Mouse (Mus musculus) neural tube, embryonic 14.5 days (tissue): ENCODE results near the gene Wdr59. TPM values are rescaled to one million over a fixed set of nuclear protein-coding genes. Genes with fewer than 3 reads are reported as not detected.
"Not testable (repeated sequence)": the region's sequence is repeated elsewhere in the genome, so short reads cannot be mapped to it uniquely, and the experiment has no call there.

ENCODE experiments used
- ATAC-seq: fragments of 200-750 bp; cut with Nextera tagmentation; 2 replicates; pipeline ENCODE4 v1.8.0; 2017; ENCODE audit warnings: low read depth, mild to moderate bottlenecking, moderate TSS enrichment, moderate library complexity
- H3K27ac ChIP-seq: fragments of 300-500 bp; sonication (generic); 2 replicates; pipeline ENCODE4 v1.5.1; 2014; ENCODE audit warnings: low read depth, mild to moderate bottlenecking, control low read depth, low read length, moderate library complexity, mixed read lengths
- H3K27me3 ChIP-seq: fragments of 300-500 bp; sonication (generic); 2 replicates; pipeline ENCODE4 v1.6.1; 2014; ENCODE audit warnings: low read length; ENCODE audit not compliant: control insufficient read depth, insufficient read depth
- H3K36me3 ChIP-seq: fragments of 300-500 bp; sonication (generic); 2 replicates; pipeline ENCODE4 v1.6.1; 2014; ENCODE audit warnings: low read length, mixed read lengths; ENCODE audit not compliant: control insufficient read depth, insufficient read depth
- H3K4me1 ChIP-seq: fragments of 300-500 bp; sonication (generic); 2 replicates; pipeline ENCODE4 v1.6.1; 2014; ENCODE audit warnings: low read length; ENCODE audit not compliant: control insufficient read depth, insufficient read depth
- H3K4me2 ChIP-seq: fragments of 300-500 bp; sonication (generic); 2 replicates; pipeline ENCODE4 v1.6.1; 2014; ENCODE audit warnings: mild to moderate bottlenecking, low read depth, low read length, control low read depth
- H3K4me3 ChIP-seq: fragments of 300-500 bp; sonication (generic); 2 replicates; pipeline ENCODE4 v1.5.1; 2014; ENCODE audit warnings: low read depth, low read length, control low read depth, mixed read lengths
- H3K9ac ChIP-seq: fragments of 300-500 bp; sonication (generic); replicated peaks from 2 replicates; pipeline ENCODE4 v1.6.1; 2014; ENCODE audit warnings: low read depth, mild to moderate bottlenecking, control low read depth, low read length, mixed read lengths
- H3K9me3 ChIP-seq: fragments of 300-500 bp; sonication (generic); 2 replicates; pipeline ENCODE4 v1.6.1; 2016; ENCODE audit warnings: low read length; ENCODE audit not compliant: control insufficient read depth
- WGBS: fragments of 180-500 bp; shearing (Covaris S2); extraction: QIAGEN DNeasy Blood & Tissue Kit; methylation state at CpG from one replicate; pipeline ENCODE4 v1.1.7; 2014; 5-methylcytosine and 5-hydroxymethylcytosine counted together
- polyA plus RNA-seq: library from polyadenylated mRNA; unstranded; fragments of >200 nt; fragmentation: Nextera tagmentation; extraction: Ambion mirVana; gene quantifications from 2 replicates; pipeline ENCODE4 v1.2.1, GENCODE M21; 2014

Wdr59 gene
- polyA plus RNA-seq, 1 experiment from 2014 or later = 8.5 TPM

- WGBS = 78% methylated on average over 8 of the region's 8 CpGs
- Histone ChIP-seq H3K4me1 (no peaks in the 10 kb centered on the region), H3K27me3 (no peaks in the 10 kb centered on the region), H3K27ac (no peak overlapping the region), H3K4me3 (no peak overlapping the region), H3K9me3 (no peaks in the 10 kb centered on the region), H3K9ac (no peak overlapping the region), H3K4me2 (no peak overlapping the region), H3K36me3 (no peaks in the 10 kb centered on the region)
- no peak for ATAC-seq
Observed at GRCm38 (mm10) chr8:111513446-111513845, 8.4 kb downstream of the Wdr59 start.

GRCm38 (mm10) chr8:111512941-111513340 lies 9.0 kb downstream of the Wdr59 start:
- Histone ChIP-seq H3K4me2 (no peak overlapping the region), H3K9ac (no peak overlapping the region), H3K4me1 (no peaks in the 10 kb centered on the region), H3K9me3 (no peaks in the 10 kb centered on the region), H3K36me3 (no peaks in the 10 kb centered on the region), H3K4me3 (no peak overlapping the region), H3K27me3 (no peaks in the 10 kb centered on the region), H3K27ac (no peak overlapping the region)
- ATAC-seq = no peak
- 86% methylated on average over 7 of the region's 7 CpGs for WGBS

GRCm38 (mm10) chr8:111510401-111510800 lies 11.5 kb downstream of the Wdr59 start:
- WGBS = 71% methylated on average over 4 of the region's 4 CpGs
- no peak overlapping the region for H3K9ac ChIP-seq
- H3K9me3 ChIP-seq = no peaks in the 10 kb centered on the region
- H3K4me2 ChIP-seq = no peak overlapping the region
- H3K27ac ChIP-seq = no peak overlapping the region
- no peaks in the 10 kb centered on the region for H3K36me3 ChIP-seq
- no peaks in the 10 kb centered on the region for H3K4me1 ChIP-seq
- no peaks in the 10 kb centered on the region for H3K27me3 ChIP-seq
- ATAC-seq = no peak
- no peak overlapping the region for H3K4me3 ChIP-seq

- Histone ChIP-seq H3K36me3 (no peaks in the 10 kb centered on the region), H3K4me1 (no peaks in the 10 kb centered on the region), H3K4me3 (no peak overlapping the region), H3K4me2 (no peak overlapping the region), H3K27ac (no peak overlapping the region), H3K9ac (no peak overlapping the region), H3K9me3 (no peaks in the 10 kb centered on the region), H3K27me3 (no peaks in the 10 kb centered on the region)
- WGBS = 87% methylated on average over 11 of the region's 11 CpGs
- no peak for ATAC-seq
Observed at GRCm38 (mm10) chr8:111509278-111509677, 12.6 kb downstream of the Wdr59 start.

GRCm38 (mm10) chr8:111508566-111508965 lies 13.3 kb downstream of the Wdr59 start:
- H3K27me3 ChIP-seq = no peaks in the 10 kb centered on the region
- H3K4me3 ChIP-seq = no peak overlapping the region
- ATAC-seq = no peak
- H3K4me1 ChIP-seq = no peaks in the 10 kb centered on the region
- no peaks in the 10 kb centered on the region for H3K36me3 ChIP-seq
- H3K4me2 ChIP-seq = no peak overlapping the region
- H3K9ac ChIP-seq = no peak overlapping the region
- 33% methylated on average over 2 of the region's 2 CpGs for WGBS
- no peaks in the 10 kb centered on the region for H3K9me3 ChIP-seq
- no peak overlapping the region for H3K27ac ChIP-seq

- Histone ChIP-seq H3K9me3 (no peaks in the 10 kb centered on the region), H3K4me1 (no peaks in the 10 kb centered on the region), H3K9ac (no peak overlapping the region), H3K4me3 (no peak overlapping the region), H3K27me3 (no peaks in the 10 kb centered on the region), H3K27ac (no peak overlapping the region), H3K4me2 (no peak overlapping the region), H3K36me3 (0 out of 2 replicates have a peak, but pooled peaks cover 11% of the 10 kb centered on the region)
- no peak for ATAC-seq
- WGBS = 73% methylated on average over 11 of the region's 11 CpGs
Observed at GRCm38 (mm10) chr8:111501724-111502464, 20.0 kb downstream of the Wdr59 start.

GRCm38 (mm10) chr8:111498249-111498648 lies 23.6 kb downstream of the Wdr59 start:
- H3K36me3 ChIP-seq = peaks cover 21% of the 10 kb centered on the region; the same call in 1 of the 2 replicates
- H3K9ac ChIP-seq = not testable (repeated sequence)
- WGBS = 87% methylated on average over 4 of the region's 6 CpGs

GRCm38 (mm10) chr8:111496326-111496725 lies 25.6 kb downstream of the Wdr59 start:
- Histone ChIP-seq H3K4me3 (no peak overlapping the region), H3K4me1 (no peaks in the 10 kb centered on the region), H3K36me3 (peaks cover 21% of the 10 kb centered on the region; the same call in 1 of the 2 replicates), H3K27ac (no peak overlapping the region), H3K27me3 (no peaks in the 10 kb centered on the region), H3K4me2 (no peak overlapping the region), H3K9ac (no peak overlapping the region), H3K9me3 (no peaks in the 10 kb centered on the region)
- ATAC-seq = no peak
- 93% methylated on average over 7 of the region's 7 CpGs for WGBS

More at GRCm38 (mm10) chr8:111498249-111498648, 23.6 kb downstream of the Wdr59 start:
- not testable (repeated sequence) for H3K4me1 ChIP-seq, ATAC-seq, H3K9me3 ChIP-seq, H3K4me2 ChIP-seq, H3K4me3 ChIP-seq, H3K27ac ChIP-seq, H3K27me3 ChIP-seq

- H3K9me3 ChIP-seq = no peaks in the 10 kb centered on the region
- H3K4me2 ChIP-seq = no peak overlapping the region
- peaks cover 14% of the 10 kb centered on the region; the same call in 1 of the 2 replicates for H3K36me3 ChIP-seq
- no peak overlapping the region for H3K9ac ChIP-seq
- ATAC-seq = no peak
- no peaks in the 10 kb centered on the region for H3K27me3 ChIP-seq
- no peak overlapping the region for H3K27ac ChIP-seq
- H3K4me3 ChIP-seq = no peak overlapping the region
- no peaks in the 10 kb centered on the region for H3K4me1 ChIP-seq
- WGBS = 95% methylated on average over 3 of the region's 3 CpGs
Observed at GRCm38 (mm10) chr8:111493176-111493575, 28.7 kb downstream of the Wdr59 start.
